Mouse (Mus musculus): Measurements from ENCODE around the gene AC131692.1.

DNA sequence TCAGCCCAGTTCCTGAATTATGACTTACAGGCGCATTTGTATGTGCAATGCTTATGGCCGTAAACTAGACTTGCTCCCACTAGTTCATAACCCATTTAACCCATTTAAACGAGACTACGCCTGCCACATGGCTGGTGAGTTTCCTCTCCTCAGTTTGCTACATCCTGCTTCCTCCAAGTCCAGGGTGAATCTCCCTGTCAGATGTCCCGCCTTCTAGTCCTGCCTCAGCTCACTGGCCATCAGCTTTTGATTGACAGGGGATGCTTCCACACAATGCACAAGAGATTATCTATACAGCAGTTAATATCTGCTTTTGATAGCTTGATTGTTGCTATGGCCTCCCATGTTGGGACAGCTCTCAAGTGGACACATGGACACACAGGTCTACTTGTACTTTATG, 39.9 kb upstream of the AC131692.1 start:
- TF ChIP-seq POLR2A (IDR thresholded peaks at IDR 0.05; ENCODE audit: low read depth, low read length) (no peak), CTCF (IDR thresholded peaks at IDR 0.05; ENCODE audit: extremely low read depth, insufficient read depth, insufficient read length, insufficient replicate concordance) (no peak)

Measured in spleen, adult 2 months (tissue).